Mouse (Mus musculus) stomach, embryonic 15.5 days (tissue): ENCODE data around the gene Depdc1b. TPM values are rescaled to one million over a fixed set of nuclear protein-coding genes. Genes with fewer than 3 reads are reported as not detected.

ENCODE experiments used
- ATAC-seq: fragments of 200-750 bp; cut with Nextera tagmentation; 2 replicates; pipeline ENCODE4 v1.8.0; 2017; ENCODE audit warnings: low read depth, moderate number of reproducible peaks, moderate TSS enrichment; ENCODE audit not compliant: insufficient read depth, low FRiP score
- H3K27ac ChIP-seq: fragments of 300-500 bp; sonication (generic); 2 replicates; pipeline ENCODE4 v1.5.1; 2015; ENCODE audit warnings: mild to moderate bottlenecking, inconsistent platforms
- H3K27me3 ChIP-seq: fragments of 300-500 bp; sonication (generic); replicated peaks from 2 replicates; pipeline ENCODE4 v1.6.1; 2015; ENCODE audit warnings: inconsistent platforms
- H3K36me3 ChIP-seq: fragments of 300-500 bp; sonication (generic); 2 replicates; pipeline ENCODE4 v1.6.1; 2015; ENCODE audit warnings: inconsistent platforms
- H3K4me1 ChIP-seq: fragments of 300-500 bp; sonication (generic); 2 replicates; pipeline ENCODE4 v1.6.1; 2015; ENCODE audit warnings: inconsistent platforms
- H3K4me2 ChIP-seq: fragments of 300-500 bp; sonication (generic); 2 replicates; pipeline ENCODE4 v1.6.1; 2015; ENCODE audit warnings: mild to moderate bottlenecking, inconsistent platforms
- H3K4me3 ChIP-seq: fragments of 300-500 bp; sonication (generic); replicated peaks from 2 replicates; pipeline ENCODE4 v1.5.1; 2015; ENCODE audit warnings: inconsistent platforms
- H3K9ac ChIP-seq: fragments of 300-500 bp; sonication (generic); 2 replicates; pipeline ENCODE4 v1.6.1; 2015; ENCODE audit warnings: inconsistent platforms
- H3K9me3 ChIP-seq: fragments of 300-500 bp; sonication (generic); 2 replicates; pipeline ENCODE4 v1.6.1; 2016; ENCODE audit warnings: inconsistent platforms
- WGBS: fragments of 180-500 bp; shearing (Covaris S2); methylation state at CpG from one replicate; pipeline ENCODE4 v1.1.7; 2015; 5-methylcytosine and 5-hydroxymethylcytosine counted together
- polyA plus RNA-seq: library from polyadenylated mRNA; unstranded; fragments of >200 nt; fragmentation: Nextera tagmentation; extraction: Ambion mirVana; gene quantifications from 2 replicates; pipeline ENCODE4 v1.2.1, GENCODE M21; 2015

Depdc1b gene
- polyA plus RNA-seq, 1 experiment from 2014 or later, result 6.9 TPM

DNA sequence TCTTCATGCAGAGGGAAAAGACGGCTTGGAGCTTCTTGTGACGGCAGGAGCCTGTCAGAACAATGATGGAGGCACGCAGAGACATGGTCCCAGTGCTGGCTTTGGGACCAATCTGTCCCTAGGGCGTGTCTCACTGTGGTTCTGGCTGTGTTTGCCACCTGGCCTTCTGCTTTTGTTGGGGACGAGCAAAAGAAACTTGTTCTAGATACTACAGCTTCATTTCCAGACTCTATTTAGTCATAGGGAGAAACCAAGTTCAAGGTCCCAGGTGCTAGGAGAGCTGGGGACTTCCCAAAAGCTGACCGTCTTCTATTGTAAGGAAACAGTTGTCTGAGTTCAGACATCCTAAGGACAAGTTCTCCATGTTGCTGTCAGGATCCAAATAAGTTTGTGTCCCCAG is 21.2 kb downstream of the Depdc1b start:
- no peak for ATAC-seq
- no peak overlapping the region for H3K4me3 ChIP-seq
- H3K27me3 ChIP-seq, result no peaks in the 10 kb centered on the region
- H3K36me3 ChIP-seq, result no peaks in the 10 kb centered on the region; the same call in 1 of the 2 replicates
- H3K9ac ChIP-seq, result no peak overlapping the region
- WGBS, result 82% methylated on average over 6 of the region's 6 CpGs
- H3K27ac ChIP-seq, result no peak overlapping the region
- H3K4me2 ChIP-seq, result no peak overlapping the region
- H3K9me3 ChIP-seq, result no peaks in the 10 kb centered on the region
- 0 out of 2 replicates have a peak, but pooled peaks cover 5% of the 10 kb centered on the region for H3K4me1 ChIP-seq

DNA sequence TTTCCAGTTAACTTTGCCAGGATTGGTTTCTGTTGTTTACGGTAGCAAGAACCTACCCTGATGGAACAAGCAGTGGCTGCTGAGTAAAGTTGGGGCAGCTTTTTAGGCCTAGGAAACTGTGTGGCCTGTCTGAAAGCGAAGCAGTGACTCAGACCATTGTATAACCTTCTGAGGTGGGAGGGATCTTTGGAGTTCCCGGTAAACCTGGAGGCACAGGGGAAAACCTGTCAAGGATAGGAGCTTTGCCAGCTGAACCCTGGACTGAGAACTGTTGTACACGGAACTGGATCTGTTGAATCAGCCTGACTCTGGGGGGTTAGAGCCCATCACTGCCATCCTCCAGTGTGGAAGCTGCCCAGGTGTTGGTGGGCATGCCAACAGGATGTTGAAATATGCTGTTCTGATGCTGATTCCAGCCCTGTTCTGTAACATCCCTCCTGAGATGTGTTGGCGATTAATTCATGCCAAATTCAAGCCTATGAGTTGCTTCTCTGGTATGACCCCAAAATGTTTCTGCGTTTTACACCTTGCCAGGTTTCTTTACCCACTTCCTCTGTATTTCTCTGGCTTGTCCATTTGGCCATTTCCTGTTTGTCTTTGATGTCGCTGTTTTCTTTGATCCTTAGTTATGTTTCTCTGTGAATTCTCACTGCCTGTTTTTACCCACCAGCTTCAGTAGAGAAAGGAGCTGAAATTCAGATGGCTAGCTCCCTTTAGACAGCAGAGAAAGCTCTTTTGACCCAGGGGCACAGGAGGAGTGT is 22.1 kb downstream of the Depdc1b start:
- Histone ChIP-seq H3K4me1 (0 out of 2 replicates have a peak, but pooled peaks cover 5% of the 10 kb centered on the region), H3K4me3 (no peak overlapping the region), H3K36me3 (no peaks in the 10 kb centered on the region), H3K9me3 (no peaks in the 10 kb centered on the region), H3K9ac (no peak overlapping the region), H3K4me2 (no peak overlapping the region), H3K27ac (no peak overlapping the region), H3K27me3 (no peaks in the 10 kb centered on the region)
- no peak for ATAC-seq
- WGBS, result 62% methylated on average over 7 of the region's 7 CpGs

DNA sequence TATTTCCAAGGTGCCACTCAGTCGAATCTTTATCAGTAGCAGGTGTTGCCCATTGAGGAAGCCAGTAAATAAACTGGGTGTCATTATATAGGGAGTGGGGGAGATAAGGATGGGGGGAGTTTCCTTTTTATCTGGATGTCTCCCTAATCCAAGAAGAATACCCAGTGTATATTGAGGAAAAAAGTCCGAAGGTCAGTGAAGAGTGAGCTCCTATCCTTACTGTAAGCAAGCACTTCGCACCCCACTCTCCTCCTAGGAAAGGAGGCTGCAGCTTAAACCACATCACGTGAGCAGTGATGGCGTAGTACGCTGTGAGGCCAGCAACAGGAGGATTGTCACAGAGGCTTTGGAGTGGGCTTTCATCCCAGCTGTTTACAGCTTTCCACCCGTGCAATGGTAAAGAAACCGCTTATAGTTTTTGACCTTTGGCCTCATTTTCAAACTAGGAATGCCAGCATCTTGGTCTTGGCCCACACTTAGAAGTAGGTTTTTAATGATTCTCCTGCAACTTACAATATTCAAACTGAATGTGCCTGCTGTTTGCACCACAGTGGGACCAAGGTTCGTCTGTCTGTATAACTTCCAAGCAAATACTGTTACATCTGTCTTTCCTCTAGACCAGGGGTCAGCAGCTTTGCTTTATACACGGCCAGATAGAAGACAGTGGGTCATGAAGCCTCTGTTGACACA is 23.9 kb downstream of the Depdc1b start:
- H3K4me1 ChIP-seq, result 0 out of 2 replicates have a peak, but pooled peaks cover 5% of the 10 kb centered on the region
- H3K36me3 ChIP-seq, result no peaks in the 10 kb centered on the region
- H3K27me3 ChIP-seq, result no peaks in the 10 kb centered on the region
- H3K9ac ChIP-seq, result no peak overlapping the region
- no peak overlapping the region for H3K27ac ChIP-seq
- 61% methylated on average over 10 of the region's 10 CpGs for WGBS
- H3K9me3 ChIP-seq, result no peaks in the 10 kb centered on the region
- H3K4me3 ChIP-seq, result no peak overlapping the region
- ATAC-seq, result no peak
- H3K4me2 ChIP-seq, result no peak overlapping the region

DNA sequence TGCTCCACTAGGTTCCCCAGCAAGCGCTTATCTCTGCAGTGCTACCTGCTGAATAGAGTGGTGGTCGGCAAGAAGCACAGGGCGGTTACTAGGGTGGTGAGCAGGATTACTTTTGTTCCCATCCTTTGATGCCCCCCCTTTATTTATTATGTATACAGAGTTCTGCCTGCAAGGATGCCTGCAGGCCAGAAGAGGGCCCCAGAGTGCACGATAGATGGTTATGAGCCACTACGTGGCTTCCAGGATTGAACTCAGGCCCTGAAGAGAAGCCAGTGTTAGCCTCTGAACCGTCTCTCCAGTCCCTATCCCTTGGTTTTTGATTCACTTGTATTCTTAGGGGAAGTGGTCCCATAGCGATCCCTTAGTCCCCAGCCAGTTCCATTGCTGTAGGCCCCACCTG is 25.5 kb downstream of the Depdc1b start:
- no peak overlapping the region for H3K27ac ChIP-seq

DNA sequence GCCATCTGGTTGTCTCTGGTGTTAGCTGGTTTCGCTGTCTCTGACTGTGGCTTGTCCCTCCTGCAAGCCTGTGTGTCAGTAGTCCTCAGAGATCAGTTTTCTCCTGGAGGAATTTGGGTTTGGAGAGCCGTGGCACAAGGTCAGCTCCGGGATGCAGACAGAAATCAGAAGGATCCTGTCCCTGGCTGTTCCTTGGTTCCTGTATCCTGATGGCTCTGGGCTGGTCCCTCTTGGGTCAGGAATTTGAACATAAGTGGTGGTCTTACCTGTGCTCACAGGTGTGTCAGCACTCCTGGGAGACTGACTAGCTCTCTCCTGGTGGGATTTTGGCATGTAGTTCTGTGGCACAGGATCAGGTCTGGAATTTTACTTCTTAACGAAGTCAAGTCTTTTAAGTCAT is 29.6 kb downstream of the Depdc1b start:
- WGBS, result 81% methylated on average over 4 of the region's 4 CpGs

More for the DNA sequence above, 25.5 kb downstream of the Depdc1b start:
- H3K9ac ChIP-seq, result no peak overlapping the region
- no peaks in the 10 kb centered on the region for H3K9me3 ChIP-seq
- no peak overlapping the region for H3K4me3 ChIP-seq
- no peak overlapping the region for H3K4me2 ChIP-seq
- no peaks in the 10 kb centered on the region for H3K36me3 ChIP-seq
- H3K27me3 ChIP-seq, result no peaks in the 10 kb centered on the region
- no peak for ATAC-seq
- H3K4me1 ChIP-seq, result 0 out of 2 replicates have a peak, but pooled peaks cover 5% of the 10 kb centered on the region
- 76% methylated on average over 7 of the region's 7 CpGs for WGBS

DNA sequence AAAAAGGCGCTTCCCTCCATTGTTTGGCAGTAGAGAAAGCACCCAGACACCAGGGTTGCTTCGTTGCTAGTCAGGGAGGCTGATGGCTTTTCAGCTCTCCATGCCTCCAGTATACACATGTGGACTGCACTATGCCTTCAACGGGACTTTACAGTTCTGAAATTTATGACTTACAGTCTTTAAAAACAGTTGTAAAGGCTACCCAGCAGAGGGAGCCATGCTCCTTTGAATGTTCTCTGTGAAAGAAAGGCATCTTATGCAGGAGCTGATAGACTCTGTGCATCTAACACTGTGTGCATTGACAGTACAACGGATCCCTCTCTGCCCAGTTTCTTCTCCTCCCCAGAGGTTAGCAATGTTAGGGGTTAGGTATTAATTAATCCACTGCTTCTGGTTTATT is 30.9 kb downstream of the Depdc1b start:
- Histone ChIP-seq H3K9me3 (no peaks in the 10 kb centered on the region), H3K27ac (no peak overlapping the region)
- WGBS, result 49% methylated on average over 4 of the region's 4 CpGs

More for the DNA sequence above, 29.6 kb downstream of the Depdc1b start:
- Histone ChIP-seq H3K9me3 (no peaks in the 10 kb centered on the region), H3K27me3 (no peaks in the 10 kb centered on the region), H3K4me1 (no peaks in the 10 kb centered on the region), H3K27ac (no peak overlapping the region), H3K4me2 (no peak overlapping the region), H3K36me3 (no peaks in the 10 kb centered on the region), H3K9ac (no peak overlapping the region), H3K4me3 (no peak overlapping the region)
- ATAC-seq, result no peak

DNA sequence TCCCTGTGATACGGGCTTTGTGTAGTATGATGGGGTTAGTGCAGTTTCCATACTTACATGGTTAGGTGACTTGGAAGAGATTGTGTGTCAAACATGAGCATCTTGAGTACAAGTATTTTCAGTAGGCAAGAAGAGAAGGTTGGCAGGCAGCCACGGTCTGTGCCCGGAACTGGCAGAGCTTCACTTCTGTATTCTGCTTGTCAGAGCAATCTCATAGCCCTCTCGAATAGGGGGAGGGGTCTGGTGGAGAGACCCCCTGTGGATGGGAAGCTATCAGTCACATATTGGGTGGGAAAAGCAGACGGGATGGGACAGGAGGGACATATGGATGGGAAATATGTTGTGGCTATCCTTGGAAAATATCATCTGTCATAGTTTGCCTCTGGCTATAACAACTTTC is 33.5 kb downstream of the Depdc1b start:
- 84% methylated on average over 5 of the region's 5 CpGs for WGBS
- H3K36me3 ChIP-seq, result no peaks in the 10 kb centered on the region
- no peak overlapping the region for H3K4me2 ChIP-seq

More for the DNA sequence above, 30.9 kb downstream of the Depdc1b start:
- Histone ChIP-seq H3K36me3 (no peaks in the 10 kb centered on the region), H3K4me1 (no peaks in the 10 kb centered on the region), H3K4me2 (no peak overlapping the region), H3K27me3 (no peaks in the 10 kb centered on the region), H3K9ac (no peak overlapping the region), H3K4me3 (no peak overlapping the region)
- ATAC-seq, result no peak

DNA sequence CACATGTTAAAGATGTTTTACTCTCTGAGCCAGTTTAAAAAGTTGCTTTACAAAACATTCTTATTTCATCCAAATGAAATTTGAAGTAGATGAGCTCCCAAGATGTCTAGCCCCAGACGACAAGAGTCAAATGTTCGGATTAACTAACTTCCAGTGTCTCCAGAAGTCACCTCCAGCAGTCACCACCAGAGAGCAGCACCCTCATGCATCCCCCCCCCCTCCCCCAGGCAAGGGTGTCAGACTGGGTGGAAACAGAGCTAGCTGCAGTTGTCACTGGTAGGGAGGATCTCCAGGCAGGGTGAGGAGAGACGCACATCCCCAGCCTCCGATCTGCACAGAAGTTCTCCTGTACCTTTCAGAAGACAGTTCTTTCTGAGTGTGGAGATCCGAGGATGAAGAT is 37.6 kb downstream of the Depdc1b start:
- Histone ChIP-seq H3K4me1 (no peaks in the 10 kb centered on the region), H3K9ac (no peak overlapping the region), H3K36me3 (no peaks in the 10 kb centered on the region), H3K4me3 (no peak overlapping the region), H3K27ac (no peak overlapping the region), H3K27me3 (no peaks in the 10 kb centered on the region), H3K4me2 (no peak overlapping the region), H3K9me3 (no peaks in the 10 kb centered on the region)
- 86% methylated on average over 5 of the region's 5 CpGs for WGBS
- no peak for ATAC-seq

More for the DNA sequence above, 33.5 kb downstream of the Depdc1b start:
- Histone ChIP-seq H3K4me1 (no peaks in the 10 kb centered on the region), H3K4me3 (no peak overlapping the region), H3K27me3 (no peaks in the 10 kb centered on the region), H3K27ac (no peak overlapping the region), H3K9me3 (no peaks in the 10 kb centered on the region), H3K9ac (no peak overlapping the region)
- ATAC-seq, result no peak

DNA sequence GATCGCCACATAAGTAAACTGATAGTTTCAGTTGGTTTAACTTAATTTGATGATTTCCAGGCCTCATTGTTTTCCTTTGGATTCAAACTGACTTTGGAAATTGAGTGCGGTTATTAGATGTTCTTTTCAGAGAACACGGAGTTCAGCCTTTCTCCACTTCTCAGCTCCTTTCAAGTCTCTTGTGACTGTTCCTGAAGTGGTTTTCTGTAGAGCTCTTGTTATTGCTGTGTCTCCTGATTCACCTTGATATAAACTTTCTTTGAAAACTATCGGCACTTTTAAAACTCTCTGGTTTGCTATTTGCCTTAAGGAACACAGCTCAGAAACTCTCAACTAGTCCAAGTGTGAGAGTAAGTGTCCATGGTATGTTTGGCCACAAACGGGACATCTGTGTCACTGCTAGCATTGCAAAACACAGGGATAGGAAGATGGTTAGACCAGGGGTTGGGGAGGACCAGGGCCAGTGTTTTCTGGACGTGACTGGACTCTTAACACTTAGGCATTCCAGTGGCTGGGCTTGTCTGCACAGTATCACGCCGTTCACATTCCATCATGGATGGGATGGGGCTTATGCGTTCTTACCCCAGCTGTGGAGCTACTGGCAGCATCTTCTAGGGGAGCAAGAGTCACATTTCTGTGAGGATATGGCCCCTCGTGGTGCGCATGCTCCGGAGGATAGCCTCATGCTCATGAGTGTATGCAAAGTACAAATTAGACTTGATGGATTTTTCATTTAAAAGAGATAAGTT is 38.8 kb downstream of the Depdc1b start:
- Histone ChIP-seq H3K4me1 (no peaks in the 10 kb centered on the region), H3K9ac (no peak overlapping the region), H3K36me3 (no peaks in the 10 kb centered on the region), H3K4me3 (no peak overlapping the region), H3K9me3 (no peaks in the 10 kb centered on the region), H3K4me2 (no peak overlapping the region), H3K27me3 (no peaks in the 10 kb centered on the region), H3K27ac (no peak overlapping the region)
- no peak for ATAC-seq
- WGBS, result 77% methylated on average over 12 of the region's 12 CpGs

DNA sequence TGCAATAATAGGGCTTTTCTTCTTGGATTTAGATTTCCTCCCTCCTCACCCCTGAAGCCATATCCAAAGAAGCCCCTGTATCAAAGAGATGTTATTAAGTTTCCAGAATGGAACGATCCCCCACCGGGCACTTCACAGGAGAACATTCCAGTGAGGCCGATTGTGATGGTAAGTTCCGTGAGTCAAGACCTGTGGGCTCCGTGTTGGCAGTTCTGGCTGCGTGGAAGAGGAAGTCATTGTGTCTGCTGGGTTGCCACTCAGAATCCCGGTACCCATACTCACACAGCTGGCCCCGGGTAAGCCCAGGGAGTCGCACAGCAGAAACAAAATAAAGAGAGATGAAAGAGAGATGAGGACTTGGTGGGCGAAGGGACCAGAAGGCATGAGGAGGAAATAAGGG is 41.2 kb downstream of the Depdc1b start:
- WGBS, result 84% methylated on average over 10 of the region's 10 CpGs
- Histone ChIP-seq H3K36me3 (no peaks in the 10 kb centered on the region), H3K4me1 (no peaks in the 10 kb centered on the region)

DNA sequence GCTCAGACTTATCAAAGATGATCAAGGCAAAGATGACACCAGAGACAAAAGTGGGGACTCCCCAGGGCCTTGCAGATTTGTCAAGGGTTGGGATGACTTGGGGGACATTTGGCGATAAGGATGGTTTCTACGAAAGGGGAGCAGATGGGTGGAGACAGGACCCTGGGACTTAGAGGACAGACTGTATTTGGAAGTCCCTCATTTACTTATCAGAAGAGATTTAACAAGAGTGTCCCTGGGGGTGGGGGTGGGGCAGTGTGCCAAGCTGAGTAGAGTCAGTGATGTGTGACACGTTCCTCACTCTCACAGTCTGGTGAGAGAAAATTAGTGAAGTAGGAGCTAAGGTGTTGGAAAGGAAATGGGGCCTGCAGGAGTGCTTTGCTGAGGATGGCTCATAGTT is 42.1 kb downstream of the Depdc1b start:
- Histone ChIP-seq H3K9me3 (no peaks in the 10 kb centered on the region), H3K9ac (no peak overlapping the region), H3K36me3 (no peaks in the 10 kb centered on the region), H3K27me3 (no peaks in the 10 kb centered on the region), H3K4me3 (no peak overlapping the region), H3K4me2 (no peak overlapping the region), H3K27ac (no peak overlapping the region), H3K4me1 (no peaks in the 10 kb centered on the region)
- no peak for ATAC-seq
- WGBS, result 64% methylated on average over 3 of the region's 3 CpGs

More for the DNA sequence above, 41.2 kb downstream of the Depdc1b start:
- ATAC-seq, result no peak
- no peak overlapping the region for H3K4me2 ChIP-seq
- H3K27ac ChIP-seq, result no peak overlapping the region
- H3K4me3 ChIP-seq, result no peak overlapping the region
- no peaks in the 10 kb centered on the region for H3K27me3 ChIP-seq
- H3K9me3 ChIP-seq, result no peaks in the 10 kb centered on the region
- no peak overlapping the region for H3K9ac ChIP-seq

DNA sequence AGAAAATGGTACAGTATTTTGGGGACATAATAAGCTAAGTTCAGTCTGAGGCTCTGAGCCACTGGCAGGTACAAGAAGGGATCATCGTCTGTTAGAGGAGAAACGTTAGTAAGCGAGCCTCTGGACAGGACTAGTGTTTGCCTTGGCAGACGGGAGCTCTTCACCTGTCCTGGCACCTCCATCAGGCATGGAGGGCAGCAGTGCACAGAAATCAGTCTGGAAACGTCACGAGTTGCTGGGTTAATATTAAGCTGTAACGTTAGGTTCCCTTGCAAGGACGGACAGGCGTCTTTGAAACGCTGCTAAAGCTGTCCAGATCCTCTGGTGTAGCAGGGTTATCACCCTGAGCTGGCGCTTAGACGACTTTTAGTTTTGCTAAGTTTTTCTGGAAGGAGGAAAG is 51.4 kb downstream of the Depdc1b start:
- H3K27ac ChIP-seq, result no peak overlapping the region
- H3K4me3 ChIP-seq, result no peak overlapping the region
- H3K4me1 ChIP-seq, result no peaks in the 10 kb centered on the region
- WGBS, result 92% methylated on average over 12 of the region's 12 CpGs
- H3K9ac ChIP-seq, result no peak overlapping the region
- 0 out of 2 replicates have a peak, but pooled peaks cover 5% of the 10 kb centered on the region for H3K36me3 ChIP-seq
- no peak for ATAC-seq
- H3K27me3 ChIP-seq, result no peaks in the 10 kb centered on the region
- H3K9me3 ChIP-seq, result no peaks in the 10 kb centered on the region
- no peak overlapping the region for H3K4me2 ChIP-seq
